In the genomic region with DNA sequence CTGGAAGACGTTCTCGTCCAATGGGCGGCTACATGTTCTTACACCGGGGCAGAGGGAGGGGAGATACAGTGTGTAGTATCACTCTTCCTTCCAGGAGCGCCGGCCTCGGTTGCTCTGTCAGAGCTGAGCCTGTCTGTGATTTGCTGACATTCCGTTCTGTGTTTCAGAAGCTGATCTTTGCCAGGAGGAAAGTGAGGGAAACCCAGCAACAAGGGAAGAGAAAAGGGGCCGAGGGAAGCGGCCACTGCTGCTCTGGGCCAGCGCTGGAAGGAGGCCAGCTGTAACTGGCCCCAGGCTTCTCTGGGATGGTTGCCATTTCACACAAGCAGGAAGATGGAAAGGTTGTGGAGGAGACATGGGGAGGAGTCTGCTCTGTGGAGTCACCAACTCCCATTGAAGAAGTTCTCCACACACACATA, we compare ENCODE assay signal across 8 mouse cellular contexts.
DNase-seq lines count a peak whose midpoint lies in the region; ATAC-seq lines count a peak whose summit lies in the region.

No protein-coding gene starts in this region.

- ATAC-seq in neural tube, embryonic 13.5 days (ENCODE audit: low read depth), result peak; percentile 88
- ATAC-seq in embryonic facial prominence, embryonic 15.5 days (ENCODE audit: insufficient number of reproducible peaks, low FRiP score, low TSS enrichment, low read depth), result peak; percentile 86
- ATAC-seq in heart, embryonic 13.5 days (ENCODE audit: extremely low read depth, insufficient number of reproducible peaks, low FRiP score, low TSS enrichment), result no peak
- ATAC-seq in megakaryocyte progenitor cell, adult 5-6 weeks (replicated peaks; ENCODE audit: poor library complexity), result no peak

- no peak for DNase-seq in neural tube, embryonic 10.5 days (ENCODE audit: extremely low spot score, low spot score)
- peak; percentile 57 to 69 for DNase-seq in kidney, postnatal 25 days
- DNase-seq in lung, postnatal 25 days (ENCODE audit: low spot score), result peak; percentile 24
- no peak for DNase-seq in spleen, postnatal 14 days (ENCODE audit: low spot score in 2 of 2)

- no peaks in the 10 kb centered on the region for H3K36me3 ChIP-seq in neural tube, embryonic 13.5 days
- no peaks in the 10 kb centered on the region for H3K36me3 ChIP-seq in embryonic facial prominence, embryonic 15.5 days
- H3K36me3 ChIP-seq in heart, embryonic 13.5 days, result peaks cover 15% of the 10 kb centered on the region

- H3K9me3 ChIP-seq in neural tube, embryonic 13.5 days, result no peaks in the 10 kb centered on the region
- no peaks in the 10 kb centered on the region for H3K9me3 ChIP-seq in embryonic facial prominence, embryonic 15.5 days (replicated peaks)
- H3K9me3 ChIP-seq in heart, embryonic 13.5 days, result no peaks in the 10 kb centered on the region

- H3K9ac ChIP-seq in neural tube, embryonic 13.5 days, result no peak overlapping the region
- H3K9ac ChIP-seq in embryonic facial prominence, embryonic 15.5 days, result no peak overlapping the region
- H3K9ac ChIP-seq in heart, embryonic 13.5 days, result 0 out of 2 replicates have a peak overlapping the region, but pooled peaks have one; percentile 8

- no peak overlapping the region for H3K4me3 ChIP-seq in neural tube, embryonic 13.5 days
- H3K4me3 ChIP-seq in embryonic facial prominence, embryonic 15.5 days (replicated peaks), result no peak overlapping the region
- H3K4me3 ChIP-seq in heart, embryonic 13.5 days, result no peak overlapping the region

- peaks cover 15% of the 10 kb centered on the region; the same call in 1 of the 2 replicates for H3K4me1 ChIP-seq in neural tube, embryonic 13.5 days (replicated peaks)
- H3K4me1 ChIP-seq in embryonic facial prominence, embryonic 15.5 days, result peaks cover 10% of the 10 kb centered on the region
- H3K4me1 ChIP-seq in heart, embryonic 13.5 days, result peaks cover 25% of the 10 kb centered on the region

- peak overlapping the region; percentile 64 for H3K27ac ChIP-seq in neural tube, embryonic 13.5 days (replicated peaks)
- peak overlapping the region; percentile 58; the same call in 1 of the 2 replicates for H3K27ac ChIP-seq in embryonic facial prominence, embryonic 15.5 days (replicated peaks)
- peak overlapping the region; percentile 73 for H3K27ac ChIP-seq in heart, embryonic 13.5 days (replicated peaks)

- 63% methylated on average over 11 of the region's 11 CpGs for WGBS in neural tube, embryonic 13.5 days
- 39% methylated on average over 11 of the region's 11 CpGs for WGBS in embryonic facial prominence, embryonic 15.5 days
- WGBS in heart, embryonic 13.5 days, result 38% methylated on average over 11 of the region's 11 CpGs

- no peaks in the 10 kb centered on the region for H3K27me3 ChIP-seq in neural tube, embryonic 13.5 days
- no peaks in the 10 kb centered on the region for H3K27me3 ChIP-seq in embryonic facial prominence, embryonic 15.5 days
- no peaks in the 10 kb centered on the region for H3K27me3 ChIP-seq in heart, embryonic 13.5 days (replicated peaks)

- H3K4me2 ChIP-seq in neural tube, embryonic 13.5 days, result no peak overlapping the region
- H3K4me2 ChIP-seq in embryonic facial prominence, embryonic 15.5 days (replicated peaks), result peak overlapping the region; percentile 13; the same call in 1 of the 2 replicates
- H3K4me2 ChIP-seq in heart, embryonic 13.5 days, result peak overlapping the region; percentile 43

Comparison
In these comparisons a context has a peak if more than half of its experiments do, and no peak if none do; other contexts are left out.
1. ATAC-seq: peak in neural tube, embryonic 13.5 days (single experiment) and embryonic facial prominence, embryonic 15.5 days (single experiment); none in heart, embryonic 13.5 days (single experiment) and megakaryocyte progenitor cell, adult 5-6 weeks (single experiment).
2. DNase-seq: peak in kidney, postnatal 25 days (2 of 2) and lung, postnatal 25 days (single experiment); none in neural tube, embryonic 10.5 days (single experiment) and spleen, postnatal 14 days (0 of 2).
3. Peak in every context shown above with its lines, with median percentiles within 50 percentile points of each other: H3K27ac ChIP-seq.